Mouse (Mus musculus) limb, embryonic 15.5 days (tissue): ENCODE data around the gene Lypd3. TPM values are rescaled to one million over a fixed set of nuclear protein-coding genes. Genes with fewer than 3 reads are reported as not detected.

Source experiments
- ATAC-seq: fragments of 200-750 bp; cut with Nextera tagmentation; 2 replicates; pipeline ENCODE4 v1.8.0; 2017; ENCODE audit warnings: low read depth, moderate TSS enrichment; ENCODE audit not compliant: insufficient number of reproducible peaks, low FRiP score, low TSS enrichment
- H3K27ac ChIP-seq: fragments of 300-500 bp; sonication (generic); 2 replicates; pipeline ENCODE4 v1.5.1; 2015; ENCODE audit warnings: moderate library complexity, mild to moderate bottlenecking, inconsistent platforms
- H3K27me3 ChIP-seq: fragments of 300-500 bp; sonication (generic); 2 replicates; pipeline ENCODE4 v1.6.1; 2015; ENCODE audit warnings: inconsistent platforms
- H3K36me3 ChIP-seq: fragments of 300-500 bp; sonication (generic); 2 replicates; pipeline ENCODE4 v1.6.1; 2015; ENCODE audit warnings: inconsistent platforms
- H3K4me1 ChIP-seq: fragments of 300-500 bp; sonication (generic); 2 replicates; pipeline ENCODE4 v1.6.1; 2015; ENCODE audit warnings: inconsistent platforms
- H3K4me2 ChIP-seq: fragments of 300-500 bp; sonication (generic); 2 replicates; pipeline ENCODE4 v1.6.1; 2015; ENCODE audit warnings: mild to moderate bottlenecking, inconsistent platforms
- H3K4me3 ChIP-seq: fragments of 300-500 bp; sonication (generic); 2 replicates; pipeline ENCODE4 v1.5.1; 2015; ENCODE audit warnings: mild to moderate bottlenecking, inconsistent platforms
- H3K9ac ChIP-seq: fragments of 300-500 bp; sonication (generic); 2 replicates; pipeline ENCODE4 v1.6.1; 2015; ENCODE audit warnings: inconsistent platforms
- H3K9me3 ChIP-seq: fragments of 300-500 bp; sonication (generic); 2 replicates; pipeline ENCODE4 v1.6.1; 2016; ENCODE audit warnings: inconsistent platforms
- WGBS: fragments of 180-500 bp; shearing (Covaris S2); methylation state at CpG from one replicate; pipeline ENCODE4 v1.1.7; 2015; 5-methylcytosine and 5-hydroxymethylcytosine counted together
- polyA plus RNA-seq: library from polyadenylated mRNA; unstranded; fragments of >200 nt; fragmentation: Nextera tagmentation; extraction: Ambion mirVana; gene quantifications from 2 replicates; pipeline ENCODE4 v1.2.1, GENCODE M21; 2015

Gene Lypd3
- polyA plus RNA-seq = 125 and 128 TPM in 2 replicates

DNA sequence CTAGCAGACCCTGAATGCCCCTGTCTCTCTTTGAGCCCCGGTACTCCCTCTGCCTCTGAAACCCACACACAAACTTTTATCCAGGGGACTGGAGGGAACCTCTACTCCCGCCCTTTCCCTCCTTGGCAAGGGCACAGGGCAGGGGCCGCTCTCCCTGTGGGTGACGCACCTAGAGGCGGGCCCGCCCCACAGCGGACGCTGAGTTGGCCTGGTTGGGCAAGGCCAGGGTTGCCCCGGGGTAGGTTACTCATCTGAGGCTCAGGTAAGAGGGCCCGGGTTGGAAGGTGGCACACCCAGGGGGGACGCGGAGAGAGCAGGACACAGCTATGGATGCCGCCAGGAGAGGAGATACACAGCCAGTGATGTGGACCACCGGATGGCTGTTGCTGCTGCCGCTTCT lies at the start of gene Lypd3:
TSS of gene Lypd3 (plus strand) at position 287 of the 400 bp plus-strand sequence.
- peaks cover 54% of the 10 kb centered on the region for H3K27me3 ChIP-seq
- H3K36me3 ChIP-seq = no peaks in the 10 kb centered on the region
- peak within 1 kb of the TSS; percentile 70; the same call in 1 of the 2 replicates for H3K4me2 ChIP-seq
- no peaks in the 10 kb centered on the region for H3K9me3 ChIP-seq
- no peak for ATAC-seq
- H3K9ac ChIP-seq = no peak within 1 kb of the TSS
- peaks cover 17% of the 10 kb centered on the region for H3K4me1 ChIP-seq
- 21% methylated on average over 15 of the region's 15 CpGs for WGBS
- peak within 1 kb of the TSS; percentile 40 for H3K4me3 ChIP-seq
- H3K27ac ChIP-seq = no peak within 1 kb of the TSS; the same call in 1 of the 2 replicates

- 6% methylated on average over 8 of the region's 8 CpGs for WGBS
- no peaks in the 10 kb centered on the region for H3K36me3 ChIP-seq
- peak overlapping the region; percentile 61; the same call in 1 of the 2 replicates for H3K27ac ChIP-seq
These were observed 49.5 kb upstream of the Lypd3 start for GRCm38 (mm10) chr7:24586828-24587227.

DNA sequence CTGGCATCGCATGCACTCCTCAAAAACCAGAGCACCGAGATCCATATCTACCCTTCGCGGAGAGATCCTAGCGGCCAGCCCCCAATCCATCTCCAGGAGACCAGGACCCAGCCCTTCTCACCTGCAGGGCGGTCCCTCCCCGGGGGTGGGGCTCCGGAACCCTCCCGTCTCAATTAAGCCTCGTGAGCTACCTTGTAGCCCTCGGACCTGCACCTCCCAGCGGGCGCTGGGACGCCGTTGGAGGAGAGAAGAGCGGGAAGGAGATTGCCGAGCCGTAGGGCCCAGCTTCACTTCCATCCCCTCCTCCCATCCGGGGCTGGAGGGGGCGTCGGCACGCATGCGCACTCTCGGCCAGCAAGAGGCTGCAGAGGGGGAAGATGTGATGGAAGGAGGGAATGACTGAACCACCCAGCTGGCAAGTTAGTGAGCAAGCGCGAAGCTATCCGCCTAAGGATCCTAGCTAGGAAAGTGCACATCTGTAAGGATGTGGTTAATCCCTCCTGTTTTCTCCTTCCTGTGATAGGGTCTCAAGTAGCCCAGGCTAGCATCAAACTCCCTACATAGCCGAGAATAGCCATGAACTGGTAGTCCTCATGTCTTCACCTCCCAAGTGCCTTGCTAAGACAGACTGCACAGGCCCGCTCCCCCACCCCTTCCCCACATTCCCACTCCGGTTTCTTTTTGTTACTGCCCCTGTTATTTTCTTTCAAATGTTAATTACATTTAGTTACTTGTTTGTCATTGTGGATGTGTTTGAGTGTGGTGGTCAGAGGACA lies 48.8 kb upstream of the Lypd3 start, which contains the start of the genes Ethe1 and Zfp575:
TSS of gene Ethe1 (plus strand) at position 214 of the 776 bp plus-strand sequence.
TSS of gene Zfp575 (minus strand) at position 312 of the 776 bp plus-strand sequence.
- Histone ChIP-seq H3K27me3 (peaks cover 26% of the 10 kb centered on the region), H3K4me3 (peak within 1 kb of the TSS; percentile 59), H3K9me3 (no peaks in the 10 kb centered on the region; the same call in 1 of the 2 replicates), H3K4me1 (peaks cover 17% of the 10 kb centered on the region; the same call in 1 of the 2 replicates), H3K4me2 (peak within 1 kb of the TSS; percentile 86), H3K9ac (peak within 1 kb of the TSS; percentile 57; the same call in 1 of the 2 replicates), H3K36me3 (no peaks in the 10 kb centered on the region), H3K27ac (peak within 1 kb of the TSS; percentile 61; the same call in 1 of the 2 replicates)
- 6% methylated on average over 30 of the region's 30 CpGs for WGBS
- peak; percentile 73 for ATAC-seq

More at GRCm38 (mm10) chr7:24586828-24587227, 49.5 kb upstream of the Lypd3 start:
- Histone ChIP-seq H3K9ac (no peak overlapping the region), H3K4me3 (peak overlapping the region; percentile 59), H3K4me1 (peaks cover 17% of the 10 kb centered on the region; the same call in 1 of the 2 replicates), H3K9me3 (no peaks in the 10 kb centered on the region; the same call in 1 of the 2 replicates), H3K27me3 (peaks cover 26% of the 10 kb centered on the region), H3K4me2 (peak overlapping the region; percentile 86)
- ATAC-seq = peak; percentile 62

GRCm38 (mm10) chr7:24588336-24588735 lies 48.0 kb upstream of the Lypd3 start:
- Histone ChIP-seq H3K9me3 (no peaks in the 10 kb centered on the region; the same call in 1 of the 2 replicates), H3K4me2 (no peak overlapping the region), H3K27ac (no peak overlapping the region), H3K36me3 (no peaks in the 10 kb centered on the region), H3K4me1 (peaks cover 19% of the 10 kb centered on the region; the same call in 1 of the 2 replicates), H3K4me3 (no peak overlapping the region), H3K27me3 (peaks cover 26% of the 10 kb centered on the region), H3K9ac (no peak overlapping the region)
- no peak for ATAC-seq
- WGBS = 59% methylated on average over 13 of the region's 13 CpGs

DNA sequence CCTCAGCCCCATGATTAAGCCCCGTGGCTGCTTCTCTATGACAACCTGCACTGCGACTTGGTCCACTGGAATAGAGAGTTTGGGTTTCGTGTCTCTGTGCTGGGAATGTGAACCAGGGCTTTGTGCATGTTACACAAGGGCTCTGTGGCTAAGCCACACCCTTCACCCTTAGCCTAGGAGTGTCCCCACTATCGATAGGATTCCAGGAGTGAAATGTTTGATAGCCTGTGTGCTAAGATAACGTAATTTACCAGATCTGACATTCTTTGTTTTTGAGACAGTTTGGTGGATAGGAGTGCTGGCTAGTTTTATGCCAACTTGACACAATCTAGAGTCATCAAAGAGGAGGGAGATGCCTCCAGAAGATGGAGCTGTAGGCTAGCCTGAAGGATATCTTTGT lies 44.6 kb upstream of the Lypd3 start:
- Histone ChIP-seq H3K9me3 (no peaks in the 10 kb centered on the region), H3K4me1 (peaks cover 21% of the 10 kb centered on the region), H3K9ac (no peak overlapping the region), H3K27ac (no peak overlapping the region), H3K4me3 (no peak overlapping the region), H3K36me3 (no peaks in the 10 kb centered on the region), H3K4me2 (no peak overlapping the region), H3K27me3 (peaks cover 3% of the 10 kb centered on the region; the same call in 1 of the 2 replicates)
- no peak for ATAC-seq
- 61% methylated on average over 5 of the region's 5 CpGs for WGBS

GRCm38 (mm10) chr7:24592163-24592562 lies 44.2 kb upstream of the Lypd3 start:
- no peaks in the 10 kb centered on the region for H3K27me3 ChIP-seq

GRCm38 (mm10) chr7:24592781-24593180 lies 43.6 kb upstream of the Lypd3 start:
- H3K4me3 ChIP-seq = no peak overlapping the region
- H3K4me1 ChIP-seq = peaks cover 10% of the 10 kb centered on the region
- H3K9ac ChIP-seq = no peak overlapping the region
- ATAC-seq = no peak
- no peak overlapping the region for H3K4me2 ChIP-seq
- WGBS = 73% methylated on average over 6 of the region's 6 CpGs
- no peaks in the 10 kb centered on the region for H3K27me3 ChIP-seq
- no peak overlapping the region for H3K27ac ChIP-seq
- no peaks in the 10 kb centered on the region for H3K36me3 ChIP-seq
- H3K9me3 ChIP-seq = no peaks in the 10 kb centered on the region

More at GRCm38 (mm10) chr7:24592163-24592562, 44.2 kb upstream of the Lypd3 start:
- H3K36me3 ChIP-seq = no peaks in the 10 kb centered on the region
- H3K4me3 ChIP-seq = no peak overlapping the region
- H3K27ac ChIP-seq = no peak overlapping the region
- H3K4me2 ChIP-seq = no peak overlapping the region
- peaks cover 16% of the 10 kb centered on the region for H3K4me1 ChIP-seq
- WGBS = 53% methylated on average over 4 of the region's 4 CpGs
- no peak for ATAC-seq
- no peak overlapping the region for H3K9ac ChIP-seq
- H3K9me3 ChIP-seq = no peaks in the 10 kb centered on the region

GRCm38 (mm10) chr7:24593621-24594308 lies 42.6 kb upstream of the Lypd3 start:
- Histone ChIP-seq H3K27ac (no peak overlapping the region), H3K36me3 (no peaks in the 10 kb centered on the region), H3K4me2 (peak overlapping the region; percentile 77), H3K9ac (peak overlapping the region; percentile 78), H3K4me1 (peaks cover 9% of the 10 kb centered on the region), H3K9me3 (no peaks in the 10 kb centered on the region), H3K27me3 (no peaks in the 10 kb centered on the region), H3K4me3 (peak overlapping the region; percentile 73)
- peak; percentile 80 for ATAC-seq
- 3% methylated on average over 38 of the region's 39 CpGs for WGBS

GRCm38 (mm10) chr7:24594309-24594803 lies 42.0 kb upstream of the Lypd3 start:
- no peaks in the 10 kb centered on the region for H3K9me3 ChIP-seq
- 0 out of 2 replicates have a peak, but pooled peaks have one; percentile 5 for ATAC-seq
- no peaks in the 10 kb centered on the region for H3K36me3 ChIP-seq
- H3K27me3 ChIP-seq = no peaks in the 10 kb centered on the region
- peak overlapping the region; percentile 77 for H3K4me2 ChIP-seq
- no peak overlapping the region for H3K27ac ChIP-seq
- H3K4me1 ChIP-seq = peaks cover 9% of the 10 kb centered on the region
- WGBS = 3% methylated on average over 13 of the region's 13 CpGs
- H3K9ac ChIP-seq = peak overlapping the region; percentile 78
- peak overlapping the region; percentile 73 for H3K4me3 ChIP-seq

DNA sequence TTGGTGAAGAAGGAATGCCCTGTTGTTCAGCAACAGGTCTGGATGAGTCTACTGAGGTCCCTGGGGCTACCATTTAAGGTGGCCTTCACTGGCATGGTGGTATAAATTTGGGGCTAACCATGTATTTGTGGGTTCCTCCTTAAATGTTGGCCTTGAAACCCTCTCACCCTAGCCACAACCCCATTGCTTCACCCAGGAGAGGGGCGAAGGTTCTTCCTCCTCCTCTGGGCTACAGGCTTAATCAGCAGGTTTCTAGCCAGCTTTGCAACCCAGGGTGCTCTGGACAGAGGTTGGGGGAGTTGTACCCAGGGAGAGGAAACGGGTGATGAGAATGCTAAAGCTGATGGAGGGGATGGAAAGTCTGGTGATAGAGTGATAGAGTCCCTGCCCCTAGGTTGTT lies 40.9 kb upstream of the Lypd3 start:
- Histone ChIP-seq H3K27me3 (no peaks in the 10 kb centered on the region), H3K4me1 (peaks cover 13% of the 10 kb centered on the region), H3K9ac (no peak overlapping the region), H3K4me2 (no peak overlapping the region), H3K36me3 (0 out of 2 replicates have a peak, but pooled peaks cover 4% of the 10 kb centered on the region), H3K27ac (no peak overlapping the region), H3K4me3 (no peak overlapping the region), H3K9me3 (no peaks in the 10 kb centered on the region)
- WGBS = 80% methylated on average over 2 of the region's 2 CpGs
- no peak for ATAC-seq

GRCm38 (mm10) chr7:24598121-24598520 lies 38.2 kb upstream of the Lypd3 start:
- H3K4me1 ChIP-seq = peaks cover 13% of the 10 kb centered on the region
- 64% methylated on average over 4 of the region's 4 CpGs for WGBS

More at GRCm38 (mm10) chr7:24598121-24598520, 38.2 kb upstream of the Lypd3 start:
- Histone ChIP-seq H3K4me2 (no peak overlapping the region), H3K4me3 (no peak overlapping the region), H3K27me3 (no peaks in the 10 kb centered on the region), H3K9me3 (no peaks in the 10 kb centered on the region), H3K27ac (no peak overlapping the region), H3K9ac (no peak overlapping the region), H3K36me3 (0 out of 2 replicates have a peak, but pooled peaks cover 4% of the 10 kb centered on the region)
- ATAC-seq = no peak
